In the genomic region with DNA sequence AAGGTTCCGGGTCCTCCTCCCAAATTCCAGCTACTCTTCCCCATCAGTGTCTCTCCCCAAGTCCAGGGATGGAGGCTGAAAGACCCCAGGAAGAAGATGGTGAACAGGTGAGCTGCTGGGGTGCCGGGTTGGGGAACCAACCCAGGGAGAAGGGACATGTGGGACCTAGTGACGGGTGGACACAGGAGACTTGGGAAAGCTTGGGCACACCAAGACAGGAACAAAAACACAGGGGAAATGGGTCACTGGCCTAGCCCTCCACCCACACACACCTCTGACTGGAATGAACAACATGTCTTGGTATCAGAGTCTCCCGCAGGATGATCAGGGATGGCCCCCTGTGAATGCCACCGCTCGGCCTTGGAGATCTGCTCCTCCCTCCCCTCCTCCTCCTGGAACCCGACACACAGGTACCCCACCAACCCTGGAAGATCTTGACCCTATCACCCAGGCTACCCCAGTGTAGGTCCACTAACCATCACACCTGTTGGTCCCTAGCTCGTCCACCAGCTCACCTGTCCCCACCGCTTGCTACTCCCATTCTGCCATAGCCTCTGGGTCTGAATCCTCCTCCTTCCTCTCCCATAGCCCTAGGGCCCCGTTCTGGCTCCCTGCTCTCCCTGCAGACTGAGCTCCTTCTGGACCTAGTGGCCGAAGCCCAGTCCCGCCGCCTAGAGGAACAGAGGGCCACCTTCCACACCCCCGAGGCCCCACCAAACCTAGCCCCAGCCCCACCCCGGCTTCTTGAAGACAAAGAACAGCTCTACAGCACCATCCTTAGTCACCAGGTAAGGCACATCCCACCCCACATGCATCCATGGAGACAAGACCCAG, we compare ENCODE assay signal across 8 mouse cellular contexts. TPM values are rescaled to one million over a fixed set of nuclear protein-coding genes. Genes with fewer than 3 reads are reported as not detected.
DNase-seq lines count a peak whose midpoint lies in the region; ATAC-seq lines count a peak whose summit lies in the region.

No protein-coding gene starts in this region.

- WGBS in kidney, embryonic 16.5 days: 45% methylated on average over 15 of the region's 15 CpGs
- WGBS in hindbrain, embryonic 14.5 days: 63% methylated on average over 14 of the region's 15 CpGs
- 71% methylated on average over 15 of the region's 15 CpGs for WGBS in midbrain, embryonic 13.5 days

- no peak for DNase-seq in kidney, adult 8-10 months
- DNase-seq in cerebellum, adult 9-11 months: peak; percentile 65
- DNase-seq in hindbrain, embryonic 14.5 days (ENCODE audit: low spot score): no peak
- DNase-seq in adrenal gland, postnatal 14 days: no peak
- no peak for DNase-seq in gastrocnemius, postnatal 10 days
- no peak for DNase-seq in adrenal gland, adult 2 months

- H3K4me1 ChIP-seq in kidney, embryonic 16.5 days (ENCODE audit: insufficient read depth, low read length): peaks cover 70% of the 10 kb centered on the region
- H3K4me1 ChIP-seq in hindbrain, embryonic 14.5 days (replicated peaks; ENCODE audit: control insufficient read depth, insufficient read depth, low read length): peaks cover 63% of the 10 kb centered on the region
- peaks cover 82% of the 10 kb centered on the region for H3K4me1 ChIP-seq in midbrain, embryonic 13.5 days (replicated peaks)

- ATAC-seq in kidney, embryonic 16.5 days (ENCODE audit: low FRiP score, low TSS enrichment): no peak
- ATAC-seq in hindbrain, embryonic 14.5 days (ENCODE audit: low FRiP score): no peak
- ATAC-seq in midbrain, embryonic 13.5 days: no peak

- H3K9me3 ChIP-seq in kidney, embryonic 16.5 days (ENCODE audit: low read length): no peaks in the 10 kb centered on the region
- no peaks in the 10 kb centered on the region for H3K9me3 ChIP-seq in hindbrain, embryonic 14.5 days (ENCODE audit: control insufficient read depth, low read length)
- H3K9me3 ChIP-seq in midbrain, embryonic 13.5 days: no peaks in the 10 kb centered on the region

- peak overlapping the region; percentile 100 for H3K27ac ChIP-seq in kidney, embryonic 16.5 days (ENCODE audit: low read length)
- peak overlapping the region; percentile 95; the same call in 1 of the 2 replicates for H3K27ac ChIP-seq in hindbrain, embryonic 14.5 days
- H3K27ac ChIP-seq in midbrain, embryonic 13.5 days: peak overlapping the region; percentile 99

- H3K36me3 ChIP-seq in kidney, embryonic 16.5 days (ENCODE audit: insufficient read depth, low read length): peaks cover 10% of the 10 kb centered on the region
- peaks cover 10% of the 10 kb centered on the region for H3K36me3 ChIP-seq in hindbrain, embryonic 14.5 days (replicated peaks; ENCODE audit: control insufficient read depth, insufficient read depth)
- H3K36me3 ChIP-seq in midbrain, embryonic 13.5 days: peaks cover 9% of the 10 kb centered on the region

- H3K27me3 ChIP-seq in kidney, embryonic 16.5 days (ENCODE audit: insufficient read depth, low read length): no peaks in the 10 kb centered on the region
- H3K27me3 ChIP-seq in hindbrain, embryonic 14.5 days (ENCODE audit: control insufficient read depth, insufficient read depth, low read length): no peaks in the 10 kb centered on the region
- H3K27me3 ChIP-seq in midbrain, embryonic 13.5 days: no peaks in the 10 kb centered on the region

- peak overlapping the region; percentile 99 for H3K9ac ChIP-seq in kidney, embryonic 16.5 days (replicated peaks; ENCODE audit: low read length)
- H3K9ac ChIP-seq in hindbrain, embryonic 14.5 days: no peak overlapping the region; the same call in 1 of the 2 replicates
- no peak overlapping the region for H3K9ac ChIP-seq in midbrain, embryonic 13.5 days (replicated peaks)

- peak overlapping the region; percentile 95 for H3K4me2 ChIP-seq in kidney, embryonic 16.5 days (replicated peaks; ENCODE audit: low read depth, low read length)
- H3K4me2 ChIP-seq in hindbrain, embryonic 14.5 days (replicated peaks): peak overlapping the region; percentile 97; the same call in 1 of the 2 replicates
- peak overlapping the region; percentile 96 for H3K4me2 ChIP-seq in midbrain, embryonic 13.5 days (replicated peaks)

- peak overlapping the region; percentile 20 for H3K4me3 ChIP-seq in kidney, embryonic 16.5 days (ENCODE audit: low read length)
- no peak overlapping the region for H3K4me3 ChIP-seq in hindbrain, embryonic 14.5 days (replicated peaks; ENCODE audit: low read length)
- peak overlapping the region; percentile 84; the same call in 1 of the 2 replicates for H3K4me3 ChIP-seq in midbrain, embryonic 13.5 days (replicated peaks)

RNA-seq across cellular contexts. Expression of a gene that starts 0.7 kb away (rescaled TPM):
- polyA plus RNA-seq in kidney, embryonic 16.5 days (2015; fragmentation: Nextera tagmentation; extraction: Ambion mirVana): 13.1 and 15.6 TPM in 2 replicates
- 7.1 and 10.5 TPM in 2 replicates for polyA plus RNA-seq in hindbrain, embryonic 14.5 days (2014; fragmentation: Nextera tagmentation; extraction: Ambion mirVana)
- polyA plus RNA-seq in midbrain, embryonic 13.5 days (2015; fragmentation: Nextera tagmentation; extraction: Ambion mirVana): 13.3 and 15.3 TPM in 2 replicates
- total RNA-seq in adrenal gland, postnatal 14 days (2021): 37.2 and 42.2 TPM in 2 replicates
- 10 to 100 TPM; 24.2 to 30.9 TPM for total RNA-seq in gastrocnemius, postnatal 10 days (2021)
- total RNA-seq in adrenal gland, adult 2 months (2021): 10 to 100 TPM; 35.2 to 42.7 TPM
- 43.4 and 45.6 TPM in 2 replicates for polyA plus RNA-seq in adrenal gland, adult 2 months (2012; rRNA removed)

RNA-seq across cellular contexts. Expression of a gene that starts 0.8 kb away (rescaled TPM):
- 21.5 and 25.6 TPM in 2 replicates for polyA plus RNA-seq in kidney, embryonic 16.5 days (2015; fragmentation: Nextera tagmentation; extraction: Ambion mirVana)
- 4.2 and 4.7 TPM in 2 replicates for polyA plus RNA-seq in hindbrain, embryonic 14.5 days (2014; fragmentation: Nextera tagmentation; extraction: Ambion mirVana)
- polyA plus RNA-seq in midbrain, embryonic 13.5 days (2015; fragmentation: Nextera tagmentation; extraction: Ambion mirVana): 2.8 and 3.4 TPM in 2 replicates
- total RNA-seq in adrenal gland, postnatal 14 days (2021): 6.3 and 16.3 TPM in 2 replicates
- total RNA-seq in gastrocnemius, postnatal 10 days (2021): 1 to 10 TPM; 3.2 to 5.0 TPM
- 1 to 10 TPM; 4.3 to 7.4 TPM for total RNA-seq in adrenal gland, adult 2 months (2021)
- polyA plus RNA-seq in adrenal gland, adult 2 months (2012; rRNA removed): 8.0 and 10.0 TPM in 2 replicates

RNA-seq across cellular contexts. Expression of a gene that starts 7.3 kb away (rescaled TPM):
- 8.8 and 16.8 TPM in 2 replicates for polyA plus RNA-seq in kidney, embryonic 16.5 days (2015; fragmentation: Nextera tagmentation; extraction: Ambion mirVana)
- polyA plus RNA-seq in hindbrain, embryonic 14.5 days (2014; fragmentation: Nextera tagmentation; extraction: Ambion mirVana): 1.1 and 1.4 TPM in 2 replicates
- polyA plus RNA-seq in midbrain, embryonic 13.5 days (2015; fragmentation: Nextera tagmentation; extraction: Ambion mirVana): 1.5 and 2.2 TPM in 2 replicates
- total RNA-seq in adrenal gland, postnatal 14 days (2021): 1.7 and 2.4 TPM in 2 replicates
- total RNA-seq in gastrocnemius, postnatal 10 days (2021): 1 to 10 TPM; 1.1 to 1.4 TPM
- under 1 TPM; 0.84 to 0.86 TPM for total RNA-seq in adrenal gland, adult 2 months (2021)
- polyA plus RNA-seq in adrenal gland, adult 2 months (2012; rRNA removed): 1.3 and 1.5 TPM in 2 replicates

RNA-seq across cellular contexts. Expression of a gene that starts 13.1 kb away (rescaled TPM):
- polyA plus RNA-seq in kidney, embryonic 16.5 days (2015; fragmentation: Nextera tagmentation; extraction: Ambion mirVana): 185 and 190 TPM in 2 replicates
- 196 and 211 TPM in 2 replicates for polyA plus RNA-seq in hindbrain, embryonic 14.5 days (2014; fragmentation: Nextera tagmentation; extraction: Ambion mirVana)
- polyA plus RNA-seq in midbrain, embryonic 13.5 days (2015; fragmentation: Nextera tagmentation; extraction: Ambion mirVana): 324 and 337 TPM in 2 replicates
- 72.5 and 76.9 TPM in 2 replicates for total RNA-seq in adrenal gland, postnatal 14 days (2021)
- total RNA-seq in gastrocnemius, postnatal 10 days (2021): 10 to 100 TPM; 19.8 to 21.8 TPM
- 10 to 100 TPM; 77.8 to 92.0 TPM for total RNA-seq in adrenal gland, adult 2 months (2021)
- polyA plus RNA-seq in adrenal gland, adult 2 months (2012; rRNA removed): 90.8 and 115 TPM in 2 replicates

RNA-seq across cellular contexts. Expression of a gene that starts 13.7 kb away (rescaled TPM):
- 81.8 and 83.1 TPM in 2 replicates for polyA plus RNA-seq in kidney, embryonic 16.5 days (2015; fragmentation: Nextera tagmentation; extraction: Ambion mirVana)
- polyA plus RNA-seq in hindbrain, embryonic 14.5 days (2014; fragmentation: Nextera tagmentation; extraction: Ambion mirVana): 123 and 126 TPM in 2 replicates
- polyA plus RNA-seq in midbrain, embryonic 13.5 days (2015; fragmentation: Nextera tagmentation; extraction: Ambion mirVana): 86.0 and 100 TPM in 2 replicates
- 101 and 103 TPM in 2 replicates for total RNA-seq in adrenal gland, postnatal 14 days (2021)
- 10 to 100 TPM; 38.0 to 39.4 TPM for total RNA-seq in gastrocnemius, postnatal 10 days (2021)
- 100 to 1,000 TPM; 113 to 118 TPM for total RNA-seq in adrenal gland, adult 2 months (2021)
- polyA plus RNA-seq in adrenal gland, adult 2 months (2012; rRNA removed): 275 and 286 TPM in 2 replicates
